Mouse (Mus musculus) embryonic facial prominence, embryonic 15.5 days (tissue): ENCODE measurements around the gene Prmt9. TPM values are rescaled to one million over a fixed set of nuclear protein-coding genes. Genes with fewer than 3 reads are reported as not detected.

Source experiments
- ATAC-seq: fragments of 200-750 bp; cut with Nextera tagmentation; 2 replicates; pipeline ENCODE4 v1.8.0; 2017; ENCODE audit warnings: low read depth, moderate TSS enrichment; ENCODE audit not compliant: insufficient number of reproducible peaks, low FRiP score, low TSS enrichment
- H3K27ac ChIP-seq: fragments of 300-500 bp; sonication (generic); replicated peaks from 2 replicates; pipeline ENCODE4 v1.5.1; 2015; ENCODE audit warnings: mild to moderate bottlenecking, inconsistent platforms
- H3K27me3 ChIP-seq: fragments of 300-500 bp; sonication (generic); 2 replicates; pipeline ENCODE4 v1.6.1; 2015; ENCODE audit warnings: inconsistent platforms
- H3K36me3 ChIP-seq: fragments of 300-500 bp; sonication (generic); 2 replicates; pipeline ENCODE4 v1.6.1; 2015; ENCODE audit warnings: mild to moderate bottlenecking, inconsistent platforms
- H3K4me1 ChIP-seq: fragments of 300-500 bp; sonication (generic); 2 replicates; pipeline ENCODE4 v1.6.1; 2015; ENCODE audit warnings: inconsistent platforms
- H3K4me2 ChIP-seq: fragments of 300-500 bp; sonication (generic); replicated peaks from 2 replicates; pipeline ENCODE4 v1.6.1; 2015; ENCODE audit warnings: mild to moderate bottlenecking, inconsistent platforms
- H3K4me3 ChIP-seq: fragments of 300-500 bp; sonication (generic); replicated peaks from 2 replicates; pipeline ENCODE4 v1.5.1; 2015; ENCODE audit warnings: mild to moderate bottlenecking, inconsistent platforms
- H3K9ac ChIP-seq: fragments of 300-500 bp; sonication (generic); 2 replicates; pipeline ENCODE4 v1.6.1; 2015; ENCODE audit warnings: inconsistent platforms
- H3K9me3 ChIP-seq: fragments of 300-500 bp; sonication (generic); replicated peaks from 2 replicates; pipeline ENCODE4 v1.6.1; 2016; ENCODE audit warnings: inconsistent platforms
- WGBS: fragments of 180-500 bp; shearing (Covaris S2); methylation state at CpG from one replicate; pipeline ENCODE4 v1.1.7; 2015; 5-methylcytosine and 5-hydroxymethylcytosine counted together
- polyA plus RNA-seq: library from polyadenylated mRNA; unstranded; fragments of >200 nt; fragmentation: Nextera tagmentation; extraction: Ambion mirVana; gene quantifications from 2 replicates; pipeline ENCODE4 v1.2.1, GENCODE M21; 2015

The Prmt9 gene
- polyA plus RNA-seq, 1 experiment from 2014 or later, result 20.3 TPM

- Histone ChIP-seq H3K4me1 (no peaks in the 10 kb centered on the region), H3K9me3 (no peaks in the 10 kb centered on the region), H3K27ac (no peak overlapping the region), H3K4me2 (no peak overlapping the region), H3K36me3 (peaks cover 33% of the 10 kb centered on the region), H3K27me3 (no peaks in the 10 kb centered on the region), H3K4me3 (no peak overlapping the region), H3K9ac (no peak overlapping the region)
- ATAC-seq, result no peak
- WGBS, result 93% methylated on average over 4 of the region's 4 CpGs
These were observed 35.0 kb downstream of the Prmt9 start for GRCm38 (mm10) chr8:77584174-77584573.

GRCm38 (mm10) chr8:77609621-77610020 lies 60.4 kb downstream of the Prmt9 start:
- H3K36me3 ChIP-seq, result peaks cover 10% of the 10 kb centered on the region
- peak overlapping the region; percentile 68 for H3K4me2 ChIP-seq
- WGBS, result 5% methylated on average over 7 of the region's 7 CpGs
- H3K9me3 ChIP-seq, result no peaks in the 10 kb centered on the region
- H3K27me3 ChIP-seq, result no peaks in the 10 kb centered on the region
- ATAC-seq, result no peak
- H3K9ac ChIP-seq, result no peak overlapping the region; the same call in 1 of the 2 replicates
- no peak overlapping the region for H3K27ac ChIP-seq
- H3K4me3 ChIP-seq, result peak overlapping the region; percentile 86
- H3K4me1 ChIP-seq, result peaks cover 12% of the 10 kb centered on the region; the same call in 1 of the 2 replicates

- Histone ChIP-seq H3K9me3 (no peaks in the 10 kb centered on the region), H3K4me2 (peak within 1 kb of the TSS; percentile 68), H3K27me3 (no peaks in the 10 kb centered on the region), H3K27ac (peak within 1 kb of the TSS; percentile 63; the same call in 1 of the 2 replicates), H3K4me1 (peaks cover 12% of the 10 kb centered on the region; the same call in 1 of the 2 replicates), H3K4me3 (peak within 1 kb of the TSS; percentile 86), H3K9ac (peak within 1 kb of the TSS; percentile 59), H3K36me3 (peaks cover 3% of the 10 kb centered on the region)
- peak; percentile 97 for ATAC-seq
- 1% methylated on average over 36 of the region's 36 CpGs for WGBS
These were observed 61.3 kb downstream of the Prmt9 start, which contains the start of gene Tmem184c for GRCm38 (mm10) chr8:77610374-77610969. TSS of gene Tmem184c (minus strand) at chr8:77610698.

GRCm38 (mm10) chr8:77617916-77618315 lies 68.7 kb downstream of the Prmt9 start:
- Histone ChIP-seq H3K9ac (no peak overlapping the region), H3K4me3 (no peak overlapping the region), H3K27ac (no peak overlapping the region), H3K9me3 (no peaks in the 10 kb centered on the region), H3K4me2 (no peak overlapping the region), H3K27me3 (no peaks in the 10 kb centered on the region), H3K4me1 (no peaks in the 10 kb centered on the region), H3K36me3 (no peaks in the 10 kb centered on the region)
- ATAC-seq, result no peak
- WGBS, result 54% methylated on average over 2 of the region's 2 CpGs

GRCm38 (mm10) chr8:77623677-77624209 lies 74.5 kb downstream of the Prmt9 start:
- no peaks in the 10 kb centered on the region for H3K36me3 ChIP-seq
- H3K27me3 ChIP-seq, result no peaks in the 10 kb centered on the region
- 80% methylated on average over 7 of the region's 7 CpGs for WGBS
- H3K27ac ChIP-seq, result no peak overlapping the region
- H3K4me1 ChIP-seq, result no peaks in the 10 kb centered on the region
- no peak overlapping the region for H3K9ac ChIP-seq
- H3K4me3 ChIP-seq, result no peak overlapping the region
- H3K4me2 ChIP-seq, result no peak overlapping the region
- H3K9me3 ChIP-seq, result no peaks in the 10 kb centered on the region
- no peak for ATAC-seq

GRCm38 (mm10) chr8:77629858-77630537 lies 80.8 kb downstream of the Prmt9 start:
- Histone ChIP-seq H3K4me3 (no peak overlapping the region), H3K4me1 (peaks cover 20% of the 10 kb centered on the region; the same call in 1 of the 2 replicates), H3K27ac (no peak overlapping the region), H3K4me2 (no peak overlapping the region), H3K36me3 (no peaks in the 10 kb centered on the region), H3K9me3 (no peaks in the 10 kb centered on the region), H3K9ac (no peak overlapping the region), H3K27me3 (no peaks in the 10 kb centered on the region)
- WGBS, result 17% methylated on average over 15 of the region's 15 CpGs
- ATAC-seq, result peak; percentile 79

GRCm38 (mm10) chr8:77630691-77631090 lies 81.5 kb downstream of the Prmt9 start:
- Histone ChIP-seq H3K27ac (no peak overlapping the region; the same call in 1 of the 2 replicates), H3K36me3 (no peaks in the 10 kb centered on the region), H3K4me1 (peaks cover 20% of the 10 kb centered on the region; the same call in 1 of the 2 replicates), H3K9me3 (no peaks in the 10 kb centered on the region), H3K27me3 (no peaks in the 10 kb centered on the region), H3K4me3 (no peak overlapping the region), H3K4me2 (no peak overlapping the region), H3K9ac (no peak overlapping the region)
- ATAC-seq, result no peak
- 46% methylated on average over 3 of the region's 3 CpGs for WGBS

Other genes with a start within 250 kb of the Prmt9 start
- 27.7 and 30.1 TPM in 2 replicates for gene Arhgap10, start 31.4 kb upstream of the Prmt9 start, polyA plus RNA-seq
- gene Tmem184c, start 61.3 kb downstream of the Prmt9 start, polyA plus RNA-seq, result 31.4 and 34.4 TPM in 2 replicates
- gene Ednra, start 175.1 kb downstream of the Prmt9 start, polyA plus RNA-seq, result 47.1 and 56.9 TPM in 2 replicates